ENCODE assay signal across 9 mouse cellular contexts in genomic region chr13:45493846-45494245, GRCm38 (mm10). TPM values are rescaled to one million over a fixed set of nuclear protein-coding genes. Genes with fewer than 3 reads are reported as not detected.
DNase-seq lines count a peak whose midpoint lies in the region; ATAC-seq lines count a peak whose summit lies in the region.
"Had no signal": no experiment of that assay in that cellular context is flagged by ENCODE, and none has a peak within 500 bp of the region (broad histone marks: within the 10 kb centered on the region; RNA-seq: fewer than 3 reads in every experiment).

No protein-coding gene starts in this region.

- H3K9me3 ChIP-seq in kidney, embryonic 16.5 days (ENCODE audit: low read length) = no peaks in the 10 kb centered on the region
- H3K9me3 ChIP-seq in kidney, embryonic 14.5 days (ENCODE audit: control insufficient read depth, low read length) = no peaks in the 10 kb centered on the region
- H3K9me3 ChIP-seq in embryonic facial prominence, embryonic 10.5 days = 0 out of 2 replicates have a peak, but pooled peaks cover 4% of the 10 kb centered on the region
- H3K9me3 ChIP-seq in hindbrain, embryonic 15.5 days = no peaks in the 10 kb centered on the region
- H3K9me3 ChIP-seq in neural tube, embryonic 14.5 days (ENCODE audit: control insufficient read depth, low read length) = no peaks in the 10 kb centered on the region; the same call in 1 of the 2 replicates

- H3K9ac ChIP-seq in kidney, embryonic 16.5 days (replicated peaks; ENCODE audit: low read length) = no peak overlapping the region
- H3K9ac ChIP-seq in kidney, embryonic 14.5 days (ENCODE audit: low read depth, low read length) = no peak overlapping the region
- H3K9ac ChIP-seq in hindbrain, embryonic 15.5 days = no peak overlapping the region
- no peak overlapping the region for H3K9ac ChIP-seq in neural tube, embryonic 14.5 days (replicated peaks; ENCODE audit: low read depth, low read length)

- no peaks in the 10 kb centered on the region for H3K4me1 ChIP-seq in kidney, embryonic 16.5 days (ENCODE audit: insufficient read depth, low read length)
- H3K4me1 ChIP-seq in kidney, embryonic 14.5 days (ENCODE audit: control insufficient read depth, insufficient read depth, low read length) = no peaks in the 10 kb centered on the region
- H3K4me1 ChIP-seq in embryonic facial prominence, embryonic 10.5 days = 0 out of 2 replicates have a peak, but pooled peaks cover 11% of the 10 kb centered on the region
- H3K4me1 ChIP-seq in hindbrain, embryonic 15.5 days (replicated peaks) = no peaks in the 10 kb centered on the region
- H3K4me1 ChIP-seq in neural tube, embryonic 14.5 days (ENCODE audit: control insufficient read depth, insufficient read depth, low read length) = no peaks in the 10 kb centered on the region

- H3K27ac ChIP-seq in kidney, embryonic 16.5 days (ENCODE audit: low read length) = no peak overlapping the region
- H3K27ac ChIP-seq in kidney, embryonic 14.5 days (ENCODE audit: low read depth, low read length) = no peak overlapping the region
- H3K27ac ChIP-seq in embryonic facial prominence, embryonic 10.5 days (replicated peaks) = no peak overlapping the region
- no peak overlapping the region for H3K27ac ChIP-seq in hindbrain, embryonic 15.5 days (replicated peaks)
- H3K27ac ChIP-seq in neural tube, embryonic 14.5 days (ENCODE audit: low read depth, low read length) = no peak overlapping the region

- ATAC-seq in kidney, embryonic 16.5 days (ENCODE audit: low FRiP score, low TSS enrichment) = no peak
- ATAC-seq in kidney, embryonic 14.5 days (ENCODE audit: low FRiP score, low TSS enrichment) = no peak
- no peak; the same call in 1 of the 2 replicates for ATAC-seq in hindbrain, embryonic 15.5 days (ENCODE audit: low FRiP score, low read depth)
- ATAC-seq in neural tube, embryonic 14.5 days (ENCODE audit: low read depth) = no peak

- H3K4me3 ChIP-seq in kidney, embryonic 16.5 days (ENCODE audit: low read length) = no peak overlapping the region
- H3K4me3 ChIP-seq in kidney, embryonic 14.5 days (ENCODE audit: low read length) = no peak overlapping the region
- peak overlapping the region; percentile 32; the same call in 1 of the 2 replicates for H3K4me3 ChIP-seq in embryonic facial prominence, embryonic 10.5 days
- H3K4me3 ChIP-seq in hindbrain, embryonic 15.5 days = peak overlapping the region; percentile 24
- peak overlapping the region; percentile 9; the same call in 1 of the 2 replicates for H3K4me3 ChIP-seq in neural tube, embryonic 14.5 days (ENCODE audit: low read depth, low read length)
- H3K4me3 ChIP-seq: myocyte had no signal

- H3K4me2 ChIP-seq in kidney, embryonic 16.5 days (replicated peaks; ENCODE audit: low read depth, low read length) = peak overlapping the region; percentile 29
- no peak overlapping the region for H3K4me2 ChIP-seq in kidney, embryonic 14.5 days (replicated peaks; ENCODE audit: low read depth, low read length)
- peak overlapping the region; percentile 43 for H3K4me2 ChIP-seq in hindbrain, embryonic 15.5 days
- H3K4me2 ChIP-seq in neural tube, embryonic 14.5 days (ENCODE audit: low read depth, low read length) = peak overlapping the region; percentile 27; the same call in 1 of the 2 replicates

- H3K36me3 ChIP-seq in kidney, embryonic 16.5 days (ENCODE audit: insufficient read depth, low read length) = no peaks in the 10 kb centered on the region
- H3K36me3 ChIP-seq in kidney, embryonic 14.5 days (ENCODE audit: control insufficient read depth, insufficient read depth, low read length) = no peaks in the 10 kb centered on the region
- H3K36me3 ChIP-seq in embryonic facial prominence, embryonic 10.5 days (replicated peaks) = no peaks in the 10 kb centered on the region
- H3K36me3 ChIP-seq in hindbrain, embryonic 15.5 days = no peaks in the 10 kb centered on the region
- H3K36me3 ChIP-seq in neural tube, embryonic 14.5 days (ENCODE audit: control insufficient read depth, insufficient read depth, low read length) = no peaks in the 10 kb centered on the region

- no peak for DNase-seq in embryonic facial prominence, embryonic 10.5 days (ENCODE audit: low spot score)
- no peak for DNase-seq in gastrocnemius, adult 18-20 months (ENCODE audit: low spot score)
- DNase-seq in gastrocnemius, postnatal 25 days = no peak
- no peak for DNase-seq in adrenal gland, adult 18-20 months (ENCODE audit: low spot score in 2 of 2)

- H3K27me3 ChIP-seq in kidney, embryonic 16.5 days (ENCODE audit: insufficient read depth, low read length) = no peaks in the 10 kb centered on the region
- H3K27me3 ChIP-seq in kidney, embryonic 14.5 days (ENCODE audit: control insufficient read depth, insufficient read depth, low read length) = no peaks in the 10 kb centered on the region
- no peaks in the 10 kb centered on the region for H3K27me3 ChIP-seq in embryonic facial prominence, embryonic 10.5 days (replicated peaks; ENCODE audit: low read depth, poor library complexity, severe bottlenecking)
- no peaks in the 10 kb centered on the region for H3K27me3 ChIP-seq in hindbrain, embryonic 15.5 days
- H3K27me3 ChIP-seq in neural tube, embryonic 14.5 days (ENCODE audit: control insufficient read depth, insufficient read depth, low read length) = no peaks in the 10 kb centered on the region

- WGBS in kidney, embryonic 16.5 days = 45% methylated on average over 10 of the region's 10 CpGs
- 52% methylated on average over 10 of the region's 10 CpGs for WGBS in kidney, embryonic 14.5 days
- WGBS in embryonic facial prominence, embryonic 10.5 days = 43% methylated on average over 10 of the region's 10 CpGs
- 40% methylated on average over 10 of the region's 10 CpGs for WGBS in hindbrain, embryonic 15.5 days
- WGBS in neural tube, embryonic 14.5 days = 40% methylated on average over 10 of the region's 10 CpGs

RNA-seq across cellular contexts. Expression of gene Gmpr, which starts 13.4 kb away (rescaled TPM):
- polyA plus RNA-seq in kidney, embryonic 16.5 days (2015; fragmentation: Nextera tagmentation; extraction: Ambion mirVana) = 56.6 and 62.4 TPM in 2 replicates
- 38.7 and 48.9 TPM in 2 replicates for polyA plus RNA-seq in kidney, embryonic 14.5 days (2014; fragmentation: Nextera tagmentation; extraction: Ambion mirVana)
- 22.5 and 25.6 TPM in 2 replicates for polyA plus RNA-seq in embryonic facial prominence, embryonic 10.5 days (2016; fragmentation: Nextera tagmentation; extraction: Ambion mirVana)
- polyA plus RNA-seq in hindbrain, embryonic 15.5 days (2015; fragmentation: Nextera tagmentation; extraction: Ambion mirVana) = 35.5 and 36.0 TPM in 2 replicates
- 46.5 and 46.9 TPM in 2 replicates for polyA plus RNA-seq in neural tube, embryonic 14.5 days (2014; fragmentation: Nextera tagmentation; extraction: Ambion mirVana)
- 100 to 1,000 TPM; 180 to 190 TPM for total RNA-seq in gastrocnemius, adult 18-20 months (2021)
- 100 to 1,000 TPM; 132 to 159 TPM for total RNA-seq in gastrocnemius, postnatal 25 days (2021)
- total RNA-seq in adrenal gland, adult 18-20 months (2021) = 10 to 100 TPM; 40.3 to 84.5 TPM

Comparison
In these comparisons a context has a peak if more than half of its experiments do, and no peak if none do; other contexts are left out.
1. H3K4me3 ChIP-seq: peak in embryonic facial prominence, embryonic 10.5 days (single experiment), hindbrain, embryonic 15.5 days (single experiment) and neural tube, embryonic 14.5 days (single experiment); none in kidney, embryonic 16.5 days (single experiment) and kidney, embryonic 14.5 days (single experiment).